Mouse (Mus musculus) ovary, postnatal 36 days (tissue): ENCODE measurements around the gene Notch2.

Experiments
- DNase-seq: peaks from one replicate; pipeline ENCODE4 v3.0.0; 2022; ENCODE audit warnings: low spot score, mixed read lengths

The Notch2 gene

DNA sequence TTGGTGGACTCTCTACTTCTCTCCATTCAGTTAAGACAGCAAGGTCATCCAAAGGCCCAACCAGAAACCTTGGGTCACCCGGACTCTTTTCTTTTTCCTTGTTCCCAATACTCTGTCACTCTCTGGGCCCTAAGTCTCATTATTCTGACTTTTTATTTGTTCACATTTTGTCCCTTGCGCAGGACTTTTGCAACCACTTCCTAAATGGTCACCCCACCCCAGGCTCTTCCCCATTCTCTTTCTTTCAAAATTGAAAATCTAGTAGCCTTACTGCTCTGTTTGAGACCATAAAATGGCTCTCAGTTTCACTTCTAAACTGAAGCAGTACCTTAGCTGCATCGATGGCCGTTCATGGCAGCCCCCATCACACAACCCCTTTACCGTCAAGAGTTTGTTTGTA is 18.5 kb upstream of the Notch2 start:
- DNase-seq, result no peak

DNA sequence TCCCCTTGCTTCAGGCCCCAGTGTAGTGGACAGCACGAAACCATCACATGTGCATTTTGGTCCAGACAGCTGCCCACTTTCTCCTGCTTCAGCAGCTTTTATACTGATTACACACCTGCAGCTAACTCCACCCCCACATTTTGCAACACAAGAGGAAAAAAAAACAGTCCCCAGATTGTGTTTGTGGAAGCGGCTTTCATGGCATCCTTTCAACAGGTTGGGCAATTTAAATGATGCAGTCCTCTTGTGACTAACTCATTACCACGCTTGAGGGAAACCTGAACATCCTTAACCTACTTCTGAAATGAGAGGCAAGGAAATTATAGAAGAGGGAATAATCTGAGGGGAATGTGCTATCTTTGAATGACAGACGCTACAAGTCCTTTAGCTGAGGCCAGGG is 15.0 kb upstream of the Notch2 start:
- DNase-seq, result no peak

DNA sequence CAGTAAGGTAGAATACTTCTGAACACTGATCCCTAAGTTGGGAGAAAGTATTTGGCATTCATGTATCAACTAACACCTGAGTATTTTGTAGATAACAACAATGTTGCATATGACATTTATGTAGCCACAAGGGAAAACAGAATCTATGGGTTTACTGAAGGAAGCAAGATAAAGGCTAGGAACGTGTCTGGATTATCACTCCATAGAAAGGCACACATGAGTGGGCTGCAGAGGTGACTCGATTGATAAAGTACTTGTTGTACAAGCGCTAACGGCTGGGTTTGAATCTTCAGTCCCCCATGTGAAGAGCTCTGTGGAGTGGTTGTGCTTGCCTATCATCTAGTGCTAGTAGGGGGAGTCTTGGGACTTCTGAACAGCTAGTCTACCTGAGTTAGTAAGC is 9.8 kb upstream of the Notch2 start:
- no peak for DNase-seq

DNA sequence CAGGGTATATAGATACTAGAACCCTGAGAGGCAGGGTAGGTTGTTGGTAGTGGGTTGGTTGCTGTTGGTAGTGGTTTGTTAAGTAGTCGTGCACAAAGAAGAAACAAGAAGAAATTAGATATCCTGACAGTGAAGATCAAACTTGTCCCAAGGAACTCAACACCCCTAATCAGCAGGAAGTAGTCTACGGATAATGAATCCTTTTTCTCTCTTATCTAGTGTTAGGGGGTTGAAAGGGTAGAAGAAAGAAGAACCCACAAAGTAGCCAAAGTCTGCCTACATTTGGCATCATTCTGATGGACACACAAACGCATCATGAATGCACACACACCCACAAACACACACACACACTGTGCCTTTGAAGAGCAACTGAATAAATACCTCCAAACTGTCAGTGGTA is 9.1 kb upstream of the Notch2 start:
- no peak for DNase-seq

DNA sequence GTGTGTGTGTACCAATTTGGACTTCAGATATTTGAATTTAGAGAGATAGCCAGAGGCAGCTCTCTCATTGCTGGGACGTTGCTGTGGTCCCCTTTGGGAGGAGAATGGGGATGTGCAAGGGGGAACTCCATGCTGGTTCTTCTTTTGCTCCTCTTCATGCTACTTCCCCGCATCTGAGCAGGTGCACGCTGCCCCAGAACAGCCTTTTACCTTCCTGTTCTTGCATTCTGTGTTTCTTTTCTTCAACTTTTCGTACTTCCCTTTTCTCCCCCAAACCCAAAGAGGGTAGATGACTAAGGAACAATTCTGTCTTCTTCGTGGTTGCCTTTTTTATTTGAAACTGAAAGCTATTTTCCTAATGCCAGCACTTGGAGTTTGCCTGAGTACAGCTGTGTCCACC is 8.0 kb upstream of the Notch2 start:
- DNase-seq, result no peak

DNA sequence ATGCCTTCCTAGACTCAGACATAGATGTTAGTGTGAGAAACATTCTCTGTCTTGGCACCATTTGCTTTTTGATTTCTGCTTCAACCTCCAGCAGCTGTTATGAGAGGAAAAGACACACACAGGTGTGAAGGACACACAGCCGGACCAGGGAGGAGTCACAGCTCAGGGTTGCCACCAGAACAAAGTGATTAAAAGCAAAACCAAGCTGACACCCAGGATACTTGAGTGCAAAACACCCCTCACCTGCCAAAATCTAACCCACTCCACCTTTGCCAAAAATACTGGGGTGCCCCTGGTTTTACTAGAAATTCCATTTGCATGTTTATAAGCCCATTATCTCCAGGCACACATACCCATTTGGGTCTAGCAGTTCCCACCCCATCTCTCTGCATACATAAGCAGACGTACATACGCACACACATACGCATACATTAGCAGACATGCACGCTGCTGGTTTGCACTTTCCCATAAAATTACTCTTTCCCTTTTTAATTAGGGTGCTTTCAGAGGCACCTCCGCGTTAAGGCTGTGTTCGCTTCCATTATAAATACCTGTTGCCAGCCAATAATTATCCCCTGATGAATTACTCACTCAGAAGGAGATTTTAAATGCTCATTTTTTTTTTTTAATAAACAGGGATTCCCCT is 7.2 kb upstream of the Notch2 start:
- no peak for DNase-seq

DNA sequence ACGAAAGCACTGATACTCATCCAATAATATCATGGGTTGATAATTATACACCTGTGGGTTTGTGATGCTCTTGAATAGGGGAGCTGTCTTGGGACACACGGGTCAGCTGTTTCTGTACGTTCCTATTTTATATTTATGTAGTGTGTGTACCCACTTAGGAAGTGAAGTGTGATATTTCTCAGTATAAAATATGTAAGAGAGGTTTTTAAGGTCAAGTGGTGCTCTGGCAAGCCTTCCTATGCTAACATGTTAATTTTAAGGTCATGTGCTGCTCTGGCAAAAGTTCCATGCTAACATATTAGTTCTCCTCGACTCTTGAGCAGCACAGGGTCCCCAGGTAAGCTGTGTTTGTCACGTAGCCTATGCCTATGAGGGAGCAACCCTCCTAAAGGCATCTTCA is 6.4 kb upstream of the Notch2 start:
- DNase-seq, result no peak

DNA sequence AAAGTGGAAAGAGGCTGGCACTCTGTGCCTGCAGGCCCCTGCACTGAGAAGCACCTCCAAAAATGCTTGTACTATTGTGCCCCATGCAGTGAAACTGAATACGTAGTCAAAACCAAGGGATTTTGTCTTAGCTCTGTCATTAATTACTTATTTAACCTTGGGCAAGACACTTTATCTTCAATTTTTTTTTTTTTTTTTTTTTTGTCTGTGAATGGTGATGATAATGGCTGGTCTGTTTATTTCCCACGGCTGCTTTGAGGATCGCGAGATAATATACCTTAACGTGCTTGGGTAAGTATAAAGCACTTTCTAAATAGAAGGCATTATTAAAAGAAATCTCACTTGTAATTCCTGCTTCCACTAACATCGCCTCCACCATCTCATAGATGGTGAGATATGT is 5.2 kb upstream of the Notch2 start:
- DNase-seq, result no peak

DNA sequence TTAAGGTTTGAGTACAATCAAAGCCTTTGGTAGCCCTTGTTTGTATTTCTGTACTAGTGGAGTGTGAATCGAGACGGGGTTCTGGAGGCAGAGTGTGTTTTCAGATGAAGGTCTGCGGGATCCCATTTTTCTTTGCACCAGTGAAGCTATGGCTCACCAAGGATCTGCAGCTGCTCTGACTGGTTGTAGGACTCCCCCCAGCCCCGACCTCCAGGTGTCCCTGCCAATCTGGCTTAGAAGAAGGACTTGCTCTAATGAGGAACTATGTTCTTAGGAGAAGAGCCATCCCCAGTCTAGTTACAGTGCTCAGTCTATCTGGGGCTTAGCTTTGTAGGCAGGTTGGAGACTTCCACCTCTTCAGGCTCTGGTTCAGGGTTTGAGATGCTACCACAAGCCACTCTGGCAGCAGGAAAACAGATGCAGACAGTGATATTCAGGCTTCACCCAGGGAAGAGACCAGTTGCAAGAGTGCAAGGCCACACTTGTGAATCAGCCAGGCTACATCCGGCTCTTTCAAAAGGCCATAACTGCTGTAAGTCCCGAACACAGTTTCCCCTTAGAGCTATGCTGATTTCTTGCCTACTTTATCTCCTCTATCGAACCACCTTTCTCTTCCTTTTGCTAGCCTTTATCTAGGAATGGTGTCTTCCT is 4.0 kb upstream of the Notch2 start:
- no peak for DNase-seq

DNA sequence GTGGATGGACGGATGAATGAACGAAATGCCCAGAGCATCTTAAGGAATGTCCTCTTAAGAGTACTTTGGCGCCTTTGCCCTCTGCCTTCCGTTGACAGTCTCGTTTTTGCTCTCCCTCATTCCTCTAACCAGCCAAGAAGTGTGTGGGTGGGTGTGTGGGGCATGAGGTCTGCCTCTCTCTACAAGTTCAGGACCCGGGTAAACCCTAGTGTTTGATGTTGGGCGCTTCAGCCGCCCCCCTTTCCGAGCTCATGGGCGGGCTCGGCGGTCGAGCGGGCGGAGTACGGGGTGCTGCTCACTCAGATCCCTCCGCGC is 284 bp upstream of the Notch2 start:
- no peak for DNase-seq

DNA sequence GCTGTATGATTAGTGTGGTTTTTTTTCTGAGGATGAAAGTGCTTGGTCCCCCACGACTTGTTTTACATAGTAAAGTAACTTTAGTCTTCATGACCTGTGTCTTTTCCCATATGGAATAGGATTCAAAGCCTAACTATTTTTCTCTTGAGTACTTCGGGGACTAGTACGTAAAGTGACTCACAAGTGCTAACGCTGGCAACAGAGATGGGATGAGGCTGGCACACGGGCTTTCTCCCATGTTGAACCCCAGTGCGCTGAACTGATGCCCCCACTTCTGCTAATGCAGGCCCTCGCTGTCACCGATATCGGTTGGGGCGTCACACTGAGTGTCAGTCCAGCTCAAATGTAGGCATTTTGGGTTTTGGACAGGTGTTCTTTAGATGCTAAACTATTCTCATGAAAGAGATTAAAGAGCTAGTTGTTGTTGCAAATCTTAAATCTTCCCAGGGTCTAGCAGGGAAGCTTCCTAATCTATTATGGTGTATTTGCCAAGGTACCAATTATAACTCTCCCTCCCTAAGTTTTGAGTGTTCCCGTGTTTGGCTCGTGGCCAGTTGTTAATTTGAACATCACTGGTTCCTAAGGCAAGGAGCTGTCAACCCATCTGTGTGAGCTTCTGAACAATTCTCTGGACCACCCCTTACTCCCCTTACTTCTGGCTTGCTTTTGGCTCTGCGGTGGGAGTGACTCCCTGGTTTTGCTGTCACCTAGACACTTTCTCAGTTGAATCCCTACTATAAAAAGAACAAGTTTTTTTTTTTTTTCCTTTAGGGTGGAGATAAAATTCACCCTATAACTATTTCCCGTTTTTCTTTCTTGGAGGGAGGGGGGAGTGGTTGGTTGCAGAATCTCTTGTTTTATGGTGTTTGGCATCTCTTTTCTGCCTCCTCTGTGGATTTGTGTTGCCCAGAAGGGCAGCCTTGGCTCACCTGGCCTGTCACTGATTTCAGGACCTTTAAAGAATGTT is 2.2 kb downstream of the Notch2 start:
- DNase-seq, result no peak

DNA sequence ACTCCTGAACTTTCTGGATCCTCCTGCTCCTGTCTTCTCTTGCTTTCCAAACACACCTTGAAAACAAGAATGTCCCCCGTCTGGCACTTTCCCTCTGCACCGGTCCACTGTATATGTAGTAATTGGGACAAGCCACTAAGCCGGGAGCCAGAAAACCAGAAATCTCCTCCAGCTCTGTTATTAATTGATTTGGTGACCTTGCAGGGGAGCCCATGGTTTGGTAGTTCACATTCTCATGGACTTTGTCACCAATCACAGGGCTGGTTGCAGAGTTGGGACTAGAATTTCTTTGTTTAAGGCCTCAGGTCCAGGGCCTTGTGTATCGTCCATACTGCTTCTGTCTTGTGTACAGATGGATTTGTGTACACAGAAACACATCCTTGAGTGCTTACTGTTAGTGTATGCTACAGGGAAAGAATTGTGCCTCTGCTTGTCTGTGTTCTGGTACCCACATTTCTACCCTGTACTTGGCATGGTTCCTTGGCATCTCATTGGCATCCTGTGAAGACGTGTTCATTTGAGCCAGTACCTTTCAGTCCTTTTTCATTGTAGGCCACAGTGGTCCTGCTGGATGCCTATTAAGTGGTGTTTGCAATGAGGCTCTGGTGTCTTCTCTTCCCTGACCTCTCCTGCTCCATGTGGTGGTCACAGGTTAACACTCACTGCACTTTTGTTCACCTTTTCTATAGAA is 3.7 kb downstream of the Notch2 start:
- no peak for DNase-seq

DNA sequence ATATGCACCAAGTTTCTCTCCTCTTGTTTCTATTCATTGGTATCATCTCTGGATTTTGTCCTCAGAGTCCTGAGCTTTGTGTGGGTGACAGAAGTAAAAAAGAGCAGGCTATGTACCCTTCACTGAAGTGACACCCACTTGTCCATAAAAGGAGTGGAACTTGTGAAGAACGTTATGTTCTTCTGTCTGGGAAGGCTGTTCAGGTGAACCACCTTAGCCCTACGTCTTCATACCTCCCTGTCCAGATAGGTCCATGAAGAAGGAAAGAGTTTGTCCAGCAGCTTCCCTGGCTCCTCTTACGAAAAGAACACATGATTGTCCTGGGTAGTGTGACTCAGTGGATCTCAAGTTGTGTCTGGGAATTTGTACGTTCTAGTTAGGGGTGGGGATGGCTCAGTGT is 4.9 kb downstream of the Notch2 start:
- no peak for DNase-seq

DNA sequence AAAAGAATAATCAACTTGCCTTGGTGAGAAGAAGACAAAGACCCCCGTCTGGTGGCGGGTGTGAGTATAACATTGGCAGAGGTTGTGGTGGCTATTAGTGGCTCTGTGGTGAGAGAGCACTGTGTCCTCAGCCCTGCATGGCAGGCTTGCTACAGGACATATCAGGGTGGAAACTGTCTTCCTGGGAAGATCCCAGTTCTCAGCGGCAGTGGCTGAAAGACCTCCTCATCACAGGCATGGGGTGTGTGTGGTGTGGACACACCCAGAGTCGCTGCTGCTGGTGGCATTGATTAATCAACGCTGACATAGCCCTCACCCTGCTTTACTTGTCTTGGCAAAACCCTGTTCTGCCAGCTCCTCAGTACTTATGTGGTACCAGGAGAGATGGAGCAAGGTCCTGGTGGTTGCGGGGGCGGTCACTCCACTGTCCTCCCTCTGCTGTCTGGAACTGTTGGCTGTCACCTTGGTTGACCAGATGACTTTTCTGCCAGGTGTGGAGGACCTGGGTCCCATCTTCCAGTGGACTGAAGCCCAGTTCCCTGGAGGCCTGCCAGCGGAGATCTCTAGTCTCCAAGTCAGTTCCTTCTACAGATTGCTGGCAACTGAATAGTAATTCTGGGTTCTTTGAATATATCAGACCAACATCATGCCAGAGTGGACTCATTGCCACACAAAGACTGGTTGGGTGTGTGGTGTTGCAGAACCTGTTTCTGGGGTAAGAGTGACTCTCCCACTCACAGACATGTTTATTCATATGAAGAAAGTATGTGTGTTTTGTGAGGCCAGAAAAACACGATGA is 7.3 kb downstream of the Notch2 start:
- DNase-seq, result no peak

DNA sequence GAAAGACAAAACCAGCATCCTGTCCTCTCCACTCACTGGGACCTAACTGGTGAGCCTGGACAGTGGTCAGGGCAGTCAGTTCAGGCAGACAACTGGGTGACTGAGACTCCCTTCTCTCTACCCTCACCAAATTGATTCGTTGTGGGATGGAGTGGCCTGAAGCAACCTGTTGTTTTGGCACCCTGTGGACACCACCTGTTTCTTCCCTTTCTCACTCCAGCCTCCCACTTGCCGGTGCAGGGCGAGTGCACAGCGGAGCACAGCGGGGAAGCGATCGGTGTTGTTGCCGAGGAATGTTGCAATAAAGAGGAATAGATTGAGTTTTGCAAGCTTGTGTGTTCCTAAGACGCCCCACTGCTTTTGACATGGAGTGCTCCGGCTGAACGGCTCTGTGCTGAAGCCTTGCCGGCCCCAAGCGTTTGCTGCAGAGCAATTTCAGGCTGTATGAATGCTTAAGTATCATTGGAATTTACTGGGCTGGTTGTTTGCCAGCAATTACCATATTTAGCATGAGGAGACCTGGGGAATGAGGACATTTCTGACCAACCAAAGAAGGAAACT is 11.0 kb downstream of the Notch2 start:
- DNase-seq, result peak; percentile 52

DNA sequence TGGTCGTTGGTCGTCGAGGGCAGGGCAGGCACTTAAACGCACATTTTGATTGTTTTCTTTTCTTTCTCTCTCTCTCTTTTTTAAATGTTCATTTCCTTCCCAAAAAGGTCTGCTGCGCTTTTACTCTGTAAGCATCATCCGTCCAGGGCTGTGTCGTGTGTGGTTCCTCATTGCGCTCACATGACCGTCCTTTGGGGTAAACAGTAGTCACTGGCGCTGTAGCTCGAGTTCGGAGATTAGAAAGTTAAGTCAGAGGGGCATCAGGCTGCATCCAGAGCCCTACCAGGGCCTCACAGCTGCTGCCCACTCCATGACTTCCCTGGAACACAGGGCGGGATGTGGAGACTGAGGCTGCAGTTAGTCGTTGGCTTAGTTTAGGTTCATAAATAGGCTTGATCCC is 12.2 kb downstream of the Notch2 start:
- DNase-seq, result no peak

DNA sequence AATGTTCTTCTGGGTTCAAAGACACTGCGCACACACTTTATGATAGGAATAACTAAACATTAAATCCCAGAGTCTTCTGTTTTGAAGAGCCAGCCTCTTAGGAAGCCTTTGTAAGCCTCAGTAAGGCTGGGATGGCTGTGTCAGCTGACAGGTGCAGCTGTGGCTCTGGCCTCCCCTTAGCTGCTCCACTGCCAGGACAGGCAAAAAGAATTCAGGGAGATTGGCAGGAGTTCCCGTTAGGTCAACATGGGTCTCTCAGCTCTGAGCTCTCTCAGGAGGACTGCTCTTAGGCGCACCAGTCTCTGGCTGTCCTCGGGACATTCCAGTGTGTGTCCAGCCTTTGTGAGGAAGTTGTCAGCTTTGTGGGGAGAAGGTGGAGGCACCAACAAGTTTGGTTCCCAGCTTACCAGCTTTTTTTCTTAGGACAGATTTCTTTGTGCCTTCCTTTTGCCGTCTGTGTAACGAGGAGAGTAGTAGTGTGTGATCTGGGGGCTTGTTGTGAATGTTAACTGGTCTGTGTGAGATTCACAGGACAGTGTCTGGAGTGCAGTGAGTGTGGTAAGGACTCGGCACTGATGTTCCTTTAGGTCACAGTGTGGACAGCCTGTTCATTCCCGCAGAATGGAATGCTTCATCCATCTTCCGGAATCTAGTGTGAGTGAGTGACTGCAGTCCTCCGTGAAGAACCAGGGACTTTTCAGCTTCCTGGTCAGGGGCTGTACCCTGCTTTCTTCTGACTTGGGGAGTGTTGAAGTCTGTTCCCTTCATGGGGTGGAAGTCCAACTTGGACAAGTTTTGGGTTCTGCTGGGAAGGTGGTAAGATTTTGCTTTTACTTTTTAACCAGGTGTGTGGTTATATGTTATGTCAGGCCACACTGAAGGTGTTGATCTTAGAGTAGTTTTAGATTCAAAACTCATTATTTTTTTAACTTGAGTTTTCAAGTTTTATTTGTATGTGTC is 12.9 kb downstream of the Notch2 start:
- no peak for DNase-seq

DNA sequence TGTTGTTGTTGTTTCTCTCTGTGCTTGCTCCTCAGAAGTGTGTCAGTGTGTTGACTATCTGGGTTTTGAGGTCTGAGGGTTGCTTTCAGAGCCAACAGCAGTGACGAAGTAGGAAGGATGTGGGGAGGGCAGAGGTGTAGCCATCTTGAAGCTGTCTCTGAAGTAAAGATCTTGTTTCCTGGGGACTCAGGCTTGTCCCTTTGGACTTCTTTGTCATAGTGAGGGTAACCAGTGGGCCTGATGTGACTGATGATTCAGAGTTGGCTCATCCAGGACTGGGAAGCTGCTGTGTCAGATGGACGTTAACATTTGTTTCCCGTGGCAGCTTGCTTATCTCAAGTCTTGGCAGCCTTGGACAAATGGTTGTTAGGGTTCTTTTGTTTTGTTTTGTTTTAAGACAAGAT is 14.0 kb downstream of the Notch2 start:
- DNase-seq, result no peak

DNA sequence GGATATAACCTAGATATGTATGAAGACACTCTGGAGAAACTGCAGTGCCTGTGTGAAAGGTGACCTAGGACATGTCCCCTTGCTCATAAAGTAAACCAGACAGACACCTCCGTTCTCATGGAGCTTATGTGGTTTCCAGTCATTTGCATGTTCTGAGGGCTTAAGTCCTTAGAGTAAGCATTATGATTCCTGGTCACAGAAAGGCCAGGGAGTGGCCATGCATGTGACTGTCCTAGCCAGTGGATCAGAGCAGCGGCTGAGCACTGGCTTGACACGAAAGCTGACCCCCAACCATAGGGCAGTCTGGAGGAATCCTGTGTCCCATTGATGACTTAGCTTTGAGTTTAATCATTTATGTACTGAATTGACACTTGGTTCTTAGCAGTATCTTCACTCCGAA is 14.7 kb downstream of the Notch2 start:
- no peak for DNase-seq

DNA sequence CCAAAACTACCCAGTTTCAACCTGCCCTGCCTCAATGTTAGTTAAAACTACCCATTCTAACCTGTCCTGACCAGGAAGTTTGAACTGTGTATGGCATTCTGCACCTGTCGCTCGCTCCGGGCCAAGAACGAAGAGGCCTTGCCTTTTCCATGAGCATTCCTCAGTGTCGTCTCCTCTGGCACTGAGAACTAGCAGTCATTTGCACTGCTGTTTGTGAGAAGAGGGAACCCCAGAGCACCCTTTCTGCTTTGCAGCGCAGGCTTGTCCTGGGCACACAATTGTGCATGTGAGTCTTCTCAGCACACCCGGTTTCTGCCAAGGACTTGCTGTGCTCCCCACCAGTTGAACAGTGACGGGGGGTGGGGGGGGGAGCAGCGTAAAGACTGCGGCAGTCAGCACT is 15.6 kb downstream of the Notch2 start:
- DNase-seq, result no peak
